Mouse (Mus musculus) hematopoietic stem cell, adult 5-6 weeks (primary cell): ENCODE results near the gene S1pr4. TPM values are rescaled to one million over a fixed set of nuclear protein-coding genes. Genes with fewer than 3 reads are reported as not detected.

Experiments
- ATAC-seq, 2 experiments: fragments of 125-278 bp in 1 of 2; replicated peaks in 1 of 2; 2 replicates each; pipeline ENCODE4 v1.8.0; 2016 to 2017; ENCODE audit warnings: inconsistent platforms in 2 of 2, mild to moderate bottlenecking in 2 of 2, moderate number of reproducible peaks in 2 of 2, low read depth in 1 of 2, moderate TSS enrichment in 1 of 2; ENCODE audit not compliant: low FRiP score in 2 of 2, poor library complexity in 2 of 2, severe bottlenecking in 2 of 2, insufficient read depth in 1 of 2, low TSS enrichment in 1 of 2
- total RNA-seq: library from RNA; stranded (forward); fragments of 172-1452, 232-1000 nt; gene quantifications from 2 replicates; pipeline ENCODE4 v1.2.3, GENCODE M21; 2017

S1pr4 gene
- total RNA-seq, 1 experiment from 2014 or later, result 14.0 TPM

DNA sequence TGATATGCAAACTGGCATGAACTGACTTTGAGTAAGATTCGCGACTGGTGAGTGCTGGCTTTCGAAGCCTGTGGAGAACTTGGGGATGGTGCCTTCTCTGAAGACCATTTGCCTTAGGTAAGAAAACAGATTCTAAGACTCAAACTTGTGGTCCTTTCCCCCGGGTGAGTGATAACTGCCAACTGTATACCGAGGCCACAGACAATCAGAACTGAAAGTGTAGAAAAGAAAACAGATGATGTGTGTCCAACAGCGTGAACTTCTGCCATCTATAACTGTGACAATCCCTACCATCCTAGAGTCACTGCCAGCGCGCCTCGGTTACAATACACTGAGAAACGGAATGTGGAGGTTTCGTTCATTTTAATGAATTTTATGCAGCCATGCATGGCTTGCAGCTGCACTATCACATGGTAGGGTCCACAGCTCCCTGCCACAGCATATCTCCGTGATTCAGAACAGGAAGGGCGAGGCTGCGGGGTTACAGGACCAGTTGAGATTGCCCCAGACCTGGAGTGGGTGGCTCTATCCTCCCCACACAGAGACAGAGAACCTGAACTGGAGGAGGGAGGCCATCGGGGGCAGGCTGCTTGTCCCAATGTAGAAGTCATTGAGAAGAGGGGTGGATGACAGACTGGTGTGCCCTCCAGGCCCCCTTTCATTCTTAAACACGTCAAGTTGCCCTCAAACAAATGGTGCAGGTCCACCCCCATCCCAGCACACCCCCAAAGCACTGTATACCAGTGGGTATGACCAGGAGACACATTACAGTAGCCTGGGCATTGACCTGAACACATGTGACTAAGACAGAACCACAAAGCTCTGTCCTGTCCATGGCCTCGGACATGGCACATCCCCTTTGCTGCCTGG lies 2.3 kb downstream of the S1pr4 start:
- ATAC-seq, result no peak

GRCm38 (mm10) chr10:81496969-81497368 lies 3.0 kb downstream of the S1pr4 start:
- no peak for ATAC-seq

GRCm38 (mm10) chr10:81496264-81496901 lies 3.5 kb downstream of the S1pr4 start, which contains the start of gene Ncln:
Ncln (minus strand) TSS chr10:81496392.
- peak; percentile 82 to 86 for ATAC-seq

- no peak for ATAC-seq
Measured at GRCm38 (mm10) chr10:81495616-81496263, 4.2 kb downstream of the S1pr4 start.

DNA sequence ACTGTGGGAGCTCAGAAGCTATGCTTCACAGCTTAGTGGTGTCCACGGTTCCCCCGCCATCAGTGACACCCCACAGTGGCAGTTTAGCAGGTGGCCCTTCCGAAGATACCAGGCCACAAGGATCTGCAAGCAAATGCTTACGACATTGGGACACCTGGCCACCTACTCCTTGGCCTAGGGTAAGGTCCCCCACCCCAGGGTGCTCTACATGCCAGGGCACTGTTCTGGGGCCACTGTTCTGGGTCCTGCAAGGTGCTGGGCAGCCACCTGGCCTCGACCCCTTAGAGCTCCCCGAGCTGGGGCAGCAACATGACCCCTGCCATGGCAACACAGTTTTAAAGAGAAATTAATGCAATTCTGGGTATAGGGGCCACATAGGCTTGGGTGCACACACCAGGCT lies 4.8 kb downstream of the S1pr4 start:
- ATAC-seq, result no peak

DNA sequence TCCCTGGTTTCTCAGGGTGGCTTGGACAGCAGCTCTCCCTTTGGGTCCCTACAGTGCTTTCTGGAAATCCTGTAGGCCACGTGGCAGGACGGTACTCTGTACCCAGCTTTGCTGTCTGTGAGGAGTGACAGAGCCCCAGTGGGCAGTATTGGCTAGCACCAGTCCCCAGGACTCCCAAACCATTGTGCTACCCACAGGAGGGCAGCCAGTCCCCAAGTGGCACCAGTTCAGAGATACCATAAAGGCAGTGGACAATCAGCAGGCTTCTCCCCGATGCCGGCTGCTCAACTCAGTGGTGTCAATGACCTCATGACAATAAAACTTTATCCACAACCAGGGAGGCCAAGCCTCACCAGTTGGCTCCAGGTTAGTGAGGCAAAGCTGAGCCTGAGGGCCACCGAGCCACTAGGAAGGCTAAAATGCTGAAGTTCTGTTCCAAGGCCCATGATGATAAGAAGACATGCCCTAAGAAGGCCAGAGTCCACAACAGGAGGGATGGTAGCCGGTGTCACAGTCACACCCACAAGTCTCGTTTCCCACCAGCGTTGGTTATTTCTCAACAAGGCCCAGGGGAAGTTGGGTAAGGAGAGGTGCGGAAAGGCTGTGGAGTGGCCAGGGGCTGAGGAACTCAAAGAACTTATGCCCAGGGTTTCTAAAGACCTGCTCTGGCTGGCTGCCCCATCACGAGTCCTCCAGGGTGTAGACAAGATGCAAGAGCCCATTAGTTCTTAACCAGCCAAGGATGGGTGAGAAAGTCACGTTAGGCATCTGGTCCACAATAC lies 5.5 kb downstream of the S1pr4 start:
- ATAC-seq, result no peak; a peak in 1 of 4 replicates

DNA sequence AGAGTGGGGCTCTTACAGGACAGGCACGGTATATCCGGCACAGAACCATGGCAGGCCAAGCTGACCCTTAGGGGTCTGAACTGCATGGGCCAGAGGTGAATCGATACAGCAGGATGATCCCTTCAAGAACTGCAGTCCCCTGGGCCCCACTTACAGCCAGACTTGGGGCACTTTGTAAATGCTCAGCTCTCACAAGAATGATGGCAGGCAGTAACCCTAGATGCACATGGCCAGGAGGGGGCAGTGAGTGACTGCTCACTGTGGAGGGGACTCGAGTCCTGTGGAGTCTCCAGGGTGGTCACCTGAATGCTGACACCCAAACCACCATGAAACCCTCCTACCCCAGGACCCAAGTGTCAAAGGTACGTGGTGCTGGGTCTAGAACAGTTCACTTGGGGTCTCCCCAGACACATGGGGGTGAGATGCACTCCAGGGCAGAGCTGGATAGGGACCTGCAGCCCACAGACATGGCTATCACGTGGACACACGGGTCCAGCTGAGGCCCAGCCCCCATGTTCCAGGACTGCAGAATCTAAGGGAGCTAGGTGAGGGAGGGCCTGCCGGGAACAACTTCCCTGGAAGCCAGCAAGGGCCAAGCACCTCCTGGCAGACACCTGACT lies 6.2 kb downstream of the S1pr4 start:
- no peak for ATAC-seq

- no peak for ATAC-seq
Measured at GRCm38 (mm10) chr10:81492606-81493240, 7.2 kb downstream of the S1pr4 start.

DNA sequence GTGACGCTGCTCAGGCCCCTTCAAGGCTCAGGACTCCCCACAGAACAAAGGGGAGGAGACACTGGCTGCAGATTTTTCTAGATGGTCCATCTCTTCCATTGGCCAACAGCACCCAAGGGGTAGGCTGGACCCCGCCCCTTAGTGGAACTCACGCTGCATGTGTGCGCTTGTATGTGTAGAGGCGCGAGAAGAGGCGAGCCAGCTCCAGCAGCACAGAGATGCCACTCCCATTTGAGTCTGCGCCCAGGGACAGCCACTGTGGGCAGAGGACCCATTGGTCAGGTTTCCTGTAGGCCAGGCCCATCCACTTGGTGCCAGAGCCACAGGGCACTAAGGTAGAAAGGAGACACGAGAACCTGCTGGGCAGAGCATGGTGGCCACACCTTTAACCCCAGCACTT lies 8.9 kb downstream of the S1pr4 start:
- ATAC-seq, result no peak

- ATAC-seq, result no peak
Measured at GRCm38 (mm10) chr10:81489941-81490340, 10.0 kb downstream of the S1pr4 start.

GRCm38 (mm10) chr10:81488081-81488480 lies 11.9 kb downstream of the S1pr4 start:
- ATAC-seq, result no peak

- ATAC-seq, result no peak
Measured at GRCm38 (mm10) chr10:81486496-81486895, 13.4 kb downstream of the S1pr4 start.

DNA sequence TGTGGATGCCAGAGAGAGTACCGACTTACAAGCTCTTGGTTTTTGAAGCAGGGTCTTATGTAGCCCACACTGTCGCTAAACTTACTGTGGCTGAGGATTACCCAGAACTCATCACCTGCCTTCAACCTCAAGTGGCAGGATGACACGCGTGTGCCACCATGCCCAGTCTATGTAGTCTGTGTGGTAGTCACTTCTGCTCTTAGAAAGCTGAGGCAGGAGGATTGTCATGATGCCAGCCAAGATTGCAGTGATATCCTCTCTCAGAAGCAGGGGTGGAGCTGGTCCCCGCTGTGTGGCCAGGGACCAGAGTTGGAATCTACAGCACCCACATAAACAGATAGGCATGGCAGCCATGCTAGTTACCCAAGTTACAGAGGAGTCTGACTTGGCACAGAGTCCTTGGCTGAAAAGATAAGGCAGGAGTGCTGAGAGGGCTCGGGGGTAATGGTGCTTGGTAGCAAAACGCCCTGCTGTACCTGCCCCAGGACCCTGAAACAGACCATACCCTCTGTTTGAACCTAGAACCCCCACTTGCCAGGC lies 14.4 kb downstream of the S1pr4 start:
- no peak for ATAC-seq

DNA sequence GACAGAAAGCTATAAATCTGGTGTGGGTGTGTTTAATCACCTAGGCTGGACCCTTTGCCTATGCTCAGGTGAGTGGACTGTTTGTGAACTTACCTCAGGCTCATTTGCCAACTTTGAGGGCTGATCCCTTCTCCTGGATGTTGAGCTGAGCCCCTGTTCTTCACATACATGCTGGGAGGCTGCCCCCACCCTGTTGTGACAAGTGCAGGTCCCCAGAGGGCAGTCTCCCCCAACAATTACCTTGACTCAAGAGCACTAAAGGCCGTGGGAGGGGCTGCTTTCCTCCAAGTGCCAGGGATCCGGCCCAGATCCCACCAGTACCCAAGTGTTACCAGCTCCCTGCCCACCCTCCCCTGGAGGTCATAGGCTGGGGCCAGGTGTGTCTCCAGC lies 14.9 kb downstream of the S1pr4 start:
- peak in 1 of 2 experiments; percentile 31; a peak in 1 of 4 replicates for ATAC-seq

- no peak for ATAC-seq
Measured at GRCm38 (mm10) chr10:81484441-81485059, 15.4 kb downstream of the S1pr4 start.

DNA sequence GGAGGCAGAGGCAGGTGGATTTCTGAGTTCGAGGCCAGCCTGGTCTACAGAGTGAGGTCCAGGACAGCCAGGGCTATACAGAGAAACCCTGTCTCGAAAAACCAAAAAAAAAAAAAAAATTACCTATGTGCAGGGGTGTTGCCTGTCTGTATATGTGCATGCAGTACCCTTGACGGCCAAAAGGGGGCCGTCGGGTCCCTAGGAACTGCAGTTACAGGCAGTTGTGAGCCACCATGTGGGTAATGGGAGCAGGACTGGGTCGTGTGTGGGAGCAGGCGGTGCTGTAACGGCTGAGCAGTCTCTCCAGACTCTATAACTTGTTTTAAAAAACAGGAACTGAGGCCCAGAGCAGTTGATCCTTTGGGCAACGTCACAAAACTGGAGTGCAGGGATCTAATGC lies 15.9 kb downstream of the S1pr4 start:
- ATAC-seq, result peak; percentile 25 to 49; a peak in 2 of 4 replicates
